Mouse (Mus musculus): ENCODE results near the gene Padi1.

The Padi1 gene

DNA sequence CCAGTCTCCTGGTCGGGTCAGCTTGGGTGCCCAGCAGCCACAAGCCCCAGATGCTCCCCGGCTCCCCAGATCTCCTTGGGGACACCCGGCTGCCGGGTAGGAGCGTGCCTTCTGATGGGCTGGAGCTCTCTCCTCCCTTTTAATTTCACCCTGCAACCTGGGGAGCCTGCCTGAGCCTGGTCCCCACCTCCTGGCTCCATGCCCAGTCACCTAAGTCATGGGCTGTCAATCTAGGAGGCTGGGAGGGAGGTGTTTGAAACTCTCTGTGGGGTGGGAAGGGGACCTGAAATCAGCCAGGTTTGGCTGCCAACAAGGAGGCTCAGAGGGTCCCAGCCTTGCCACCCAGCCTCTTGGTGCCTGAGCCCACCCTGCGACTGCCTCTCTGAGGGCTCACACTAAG lies at the start of gene Padi1:
Padi1 (minus strand) TSS at position 113 of the 400 bp plus-strand sequence.
- DNase-seq (ENCODE audit: low spot score), result no peak

- no peak for DNase-seq (ENCODE audit: low spot score)
Measured at GRCm38 (mm10) chr4:140892163-140892530, 46.6 kb upstream of the Padi1 start.

- no peak for DNase-seq (ENCODE audit: low spot score)
Measured at GRCm38 (mm10) chr4:140891525-140892162, 46.1 kb upstream of the Padi1 start.

GRCm38 (mm10) chr4:140883852-140884251 lies 38.3 kb upstream of the Padi1 start:
- DNase-seq (ENCODE audit: low spot score), result no peak

DNA sequence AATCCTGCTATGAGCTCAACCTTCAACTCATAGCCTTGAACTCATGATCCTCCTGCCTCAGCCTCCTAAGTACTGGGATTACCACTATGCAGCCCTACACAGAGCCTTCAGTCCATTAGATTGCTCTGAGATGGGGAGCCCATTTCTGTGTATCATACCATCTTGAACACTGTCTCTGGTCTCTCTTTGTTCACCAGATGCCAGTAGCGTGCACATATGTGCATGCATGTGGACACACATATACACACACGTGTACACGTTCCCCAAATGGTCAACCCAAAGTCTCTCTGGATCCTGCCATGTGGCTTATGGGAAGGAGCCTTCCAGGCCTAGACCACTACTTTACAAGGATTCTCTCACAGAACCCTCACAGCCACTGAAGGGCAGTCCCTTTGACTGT lies 37.4 kb upstream of the Padi1 start:
- DNase-seq (ENCODE audit: low spot score), result no peak

DNA sequence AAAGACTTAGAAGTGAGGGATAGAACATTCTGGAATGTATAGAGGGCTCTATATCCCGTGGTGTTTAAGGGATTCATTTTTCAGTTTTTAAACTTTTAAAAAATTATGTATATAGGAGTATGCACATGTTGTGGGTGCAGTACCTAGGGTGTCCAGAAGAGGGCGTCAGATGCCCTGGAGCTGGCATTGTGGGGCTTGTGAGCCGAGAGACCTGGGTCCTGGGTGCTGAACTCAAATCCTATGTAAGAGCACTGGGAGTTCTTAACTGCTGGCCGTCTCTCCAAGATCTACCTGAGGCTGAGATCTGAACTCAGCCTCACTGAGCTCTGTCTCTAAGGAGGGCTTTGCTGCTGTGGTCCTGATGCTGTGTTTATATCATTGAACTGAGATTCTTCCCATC lies 36.8 kb upstream of the Padi1 start:
- no peak for DNase-seq (ENCODE audit: low spot score)

DNA sequence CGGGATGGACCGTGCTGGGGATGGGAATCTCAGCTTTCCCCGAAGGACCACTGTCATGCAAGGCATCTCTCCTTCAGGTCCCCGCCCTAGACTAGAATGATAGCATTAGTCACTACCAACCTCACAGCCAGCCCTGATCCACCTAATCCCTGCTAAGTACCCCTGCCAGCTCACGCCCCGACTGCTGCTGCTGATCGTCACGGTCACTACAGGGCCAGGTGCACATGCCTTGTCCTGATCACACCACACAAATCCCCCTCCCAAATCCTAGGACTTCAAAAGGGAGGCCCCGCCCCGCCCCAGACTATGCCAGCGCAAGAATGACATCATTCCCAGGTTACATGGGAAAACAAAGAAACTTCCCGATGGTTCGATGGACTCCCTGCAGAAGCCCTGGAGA lies 36.2 kb upstream of the Padi1 start:
- DNase-seq (ENCODE audit: low spot score), result no peak

- no peak for DNase-seq (ENCODE audit: low spot score)
Measured at GRCm38 (mm10) chr4:140881026-140881670, 35.6 kb upstream of the Padi1 start.

GRCm38 (mm10) chr4:140880207-140880606 lies 34.6 kb upstream of the Padi1 start:
- no peak for DNase-seq (ENCODE audit: low spot score)

DNA sequence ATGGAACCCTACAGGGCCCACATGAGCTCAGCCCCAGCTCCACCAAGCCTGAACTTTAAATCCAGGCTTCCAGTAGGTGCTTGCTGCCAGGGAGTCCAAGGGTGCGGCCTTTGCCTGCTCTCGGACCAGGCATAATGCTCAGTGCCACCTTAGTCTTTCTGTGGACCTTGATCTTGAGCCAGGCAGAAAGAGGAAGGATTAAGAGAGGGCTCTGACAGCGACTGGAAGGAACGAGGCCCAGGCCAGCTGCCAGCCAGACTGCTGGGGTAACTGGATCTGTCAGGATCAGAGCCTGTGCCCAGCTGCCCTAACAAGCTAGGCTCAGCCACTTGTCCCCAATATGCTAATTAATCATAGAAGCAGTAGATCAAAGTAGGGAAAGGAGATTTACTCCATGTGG lies 34.2 kb upstream of the Padi1 start:
- peak; percentile 10 for DNase-seq (ENCODE audit: low spot score)

DNA sequence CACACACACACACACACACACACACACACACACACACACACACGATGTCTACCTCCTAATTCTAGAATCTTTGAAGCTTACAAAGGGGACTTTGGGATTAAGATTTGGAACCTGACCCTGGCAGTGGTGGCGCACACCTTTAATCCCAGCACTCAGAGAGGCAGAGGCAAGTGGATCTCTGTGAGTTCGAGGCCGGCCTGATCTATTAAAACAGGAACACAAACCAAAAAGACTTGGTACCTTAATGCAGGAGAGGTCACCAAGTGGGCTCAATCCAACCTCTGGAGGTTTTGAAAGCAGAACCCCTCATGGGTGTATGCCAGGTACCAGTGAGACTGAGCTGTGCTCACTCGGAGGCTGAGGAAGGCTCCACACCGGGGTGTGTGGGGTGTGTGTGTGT lies 33.5 kb upstream of the Padi1 start:
- no peak for DNase-seq (ENCODE audit: low spot score)

DNA sequence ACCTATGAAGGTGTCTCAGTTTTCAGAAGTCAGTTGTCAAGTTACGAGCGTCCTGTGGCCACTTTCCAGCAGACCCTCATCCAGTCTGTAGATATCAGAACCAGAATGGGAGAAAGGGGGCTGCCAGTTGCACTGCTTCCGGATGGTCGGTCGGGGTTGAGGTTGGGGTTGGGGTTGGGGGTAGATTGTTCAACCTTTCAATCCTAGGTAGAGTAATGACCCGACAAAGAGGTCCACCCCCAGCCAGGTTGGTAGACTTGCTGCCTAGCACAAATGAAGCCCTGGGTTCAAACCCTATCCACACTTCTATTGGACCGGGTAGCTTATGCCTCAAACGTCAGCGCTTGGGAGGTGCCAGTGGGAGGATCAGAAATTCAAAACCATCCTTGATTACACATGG lies 33.1 kb upstream of the Padi1 start:
- no peak for DNase-seq (ENCODE audit: low spot score)

DNA sequence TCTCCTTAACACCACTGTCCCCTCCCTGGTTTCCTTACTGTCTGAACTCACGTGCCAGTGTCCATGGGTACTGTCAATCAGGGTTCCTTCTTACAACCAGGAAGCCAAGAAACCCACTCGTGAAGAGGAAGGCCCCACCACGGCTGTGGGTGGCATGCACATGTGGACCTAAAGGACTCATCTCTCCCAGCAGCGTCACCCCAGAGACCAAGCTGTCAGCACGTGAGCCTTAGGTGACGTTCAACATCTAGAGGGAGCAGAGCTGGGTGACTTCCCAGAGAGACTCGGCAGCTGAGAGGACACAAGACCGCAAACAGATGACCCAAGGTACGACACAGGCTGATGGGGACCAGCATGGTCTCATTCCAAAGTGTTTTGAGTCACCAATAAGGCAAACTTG lies 31.9 kb upstream of the Padi1 start:
- DNase-seq (ENCODE audit: low spot score), result no peak

DNA sequence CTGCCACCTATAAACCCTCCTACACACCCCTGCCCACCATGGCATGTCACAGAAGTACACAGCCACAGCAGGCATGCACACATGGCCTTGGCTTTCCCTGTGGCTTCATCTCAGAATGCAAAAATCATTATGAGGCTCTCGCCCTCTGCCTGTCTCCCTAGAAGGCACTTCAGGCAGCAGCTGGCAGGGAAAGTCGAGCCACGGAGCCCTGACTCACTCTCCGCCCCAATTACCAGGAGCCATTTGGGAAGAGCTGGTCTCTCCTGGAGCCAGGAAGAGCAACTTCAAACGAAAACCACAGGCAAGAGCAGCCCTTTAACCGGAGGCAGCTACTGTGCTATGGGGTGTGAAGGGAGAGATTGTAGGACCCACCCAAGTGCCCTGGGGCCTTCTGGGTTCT lies 31.1 kb upstream of the Padi1 start:
- DNase-seq (ENCODE audit: low spot score), result no peak

DNA sequence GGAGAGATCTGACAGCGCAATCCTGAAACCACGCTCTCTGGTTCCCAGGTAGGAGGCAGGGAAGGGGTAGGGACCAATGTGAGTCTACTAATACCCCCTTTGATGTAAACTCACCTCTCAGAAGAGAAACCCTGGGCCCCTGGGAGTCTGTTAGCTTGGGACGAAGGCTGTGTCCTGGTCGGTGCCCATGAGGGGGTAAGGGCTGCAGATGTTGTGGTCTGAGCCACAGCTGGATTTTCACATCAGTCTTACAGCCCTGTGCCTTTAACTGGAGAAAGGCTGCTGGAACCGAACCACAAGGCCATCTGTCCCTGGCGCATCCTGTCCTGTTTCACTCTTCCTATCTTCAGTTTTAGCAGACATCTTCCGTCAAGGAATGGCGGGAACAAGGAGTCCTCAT lies 30.6 kb upstream of the Padi1 start:
- DNase-seq (ENCODE audit: low spot score), result no peak

- no peak for DNase-seq (ENCODE audit: low spot score)
Measured at GRCm38 (mm10) chr4:140873011-140873410, 27.4 kb upstream of the Padi1 start.

DNA sequence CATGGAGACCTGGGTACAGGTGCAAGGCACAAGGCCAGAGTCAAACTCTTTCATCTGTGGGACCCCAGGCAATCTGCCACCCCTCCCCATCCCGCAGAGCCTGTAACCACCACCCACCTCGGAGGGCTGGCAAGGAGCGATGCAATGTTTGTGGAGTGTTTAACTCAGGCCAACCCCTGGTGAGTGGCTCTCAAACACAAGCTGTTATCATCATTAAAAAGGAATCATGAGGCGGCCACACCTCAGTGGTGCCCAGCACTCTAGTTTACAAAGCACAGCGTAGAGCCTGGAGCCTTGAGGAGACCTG lies 27.1 kb upstream of the Padi1 start:
- no peak for DNase-seq (ENCODE audit: low spot score)

DNA sequence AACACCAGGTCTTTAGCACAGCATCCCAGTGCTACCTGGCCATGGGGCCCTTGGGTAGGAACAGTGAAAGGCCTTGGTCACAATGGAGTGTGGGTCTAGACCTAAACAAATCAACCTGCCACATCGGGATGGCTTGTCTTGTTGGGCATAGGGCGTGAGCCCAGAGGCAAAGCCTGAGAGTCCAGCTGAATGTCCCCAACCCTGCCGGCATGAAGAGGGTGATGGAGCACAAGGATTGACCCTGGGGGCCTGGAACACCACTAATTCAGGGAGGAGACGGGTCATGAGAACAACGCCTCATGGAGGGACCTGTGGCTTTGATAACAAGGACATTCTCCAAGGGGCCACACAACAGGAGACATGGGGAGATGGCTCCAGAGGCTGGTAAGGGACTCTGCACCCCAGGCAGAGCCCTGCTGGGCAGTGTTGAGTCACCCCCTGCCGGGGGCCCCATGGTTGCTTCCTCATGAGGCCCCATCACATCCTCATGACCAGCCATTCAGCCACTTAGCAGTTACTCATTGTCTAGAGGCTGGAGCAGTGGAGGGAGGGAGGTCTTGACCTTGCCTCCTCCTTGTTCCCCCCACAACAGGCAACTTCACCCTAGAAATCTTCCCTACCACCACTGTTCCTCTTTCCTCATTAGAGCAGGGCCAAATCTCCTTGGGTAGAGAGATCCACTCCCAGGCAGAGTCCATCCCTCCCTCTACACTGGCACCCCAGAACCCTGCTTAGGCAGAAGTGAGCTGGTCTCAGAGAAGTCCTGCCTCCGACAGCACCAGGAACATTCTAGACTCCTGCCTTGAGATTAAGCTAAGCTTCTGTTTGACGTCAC lies 26.5 kb upstream of the Padi1 start:
- DNase-seq (ENCODE audit: low spot score), result no peak

- no peak for DNase-seq (ENCODE audit: low spot score)
Measured at GRCm38 (mm10) chr4:140871376-140871775, 25.8 kb upstream of the Padi1 start.

DNA sequence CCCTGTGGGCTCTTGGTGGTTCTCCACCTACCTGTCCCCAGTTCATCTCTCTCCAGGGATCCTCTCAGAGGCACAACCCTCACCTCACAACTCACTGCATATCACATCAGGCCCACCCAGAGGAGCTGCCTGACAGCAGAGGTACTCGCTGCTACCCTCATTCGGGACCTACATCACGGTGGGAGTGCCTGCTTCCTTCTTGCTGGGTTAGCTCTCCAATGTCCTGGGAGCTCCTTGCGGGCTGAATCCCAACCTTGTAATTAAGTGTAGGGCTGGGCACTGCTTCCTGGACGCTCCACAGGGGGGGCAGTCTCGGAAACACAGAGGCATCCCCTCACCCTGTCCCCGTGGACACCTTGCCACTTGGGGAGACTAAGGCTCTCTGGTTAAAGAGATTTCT lies 25.3 kb upstream of the Padi1 start:
- no peak for DNase-seq (ENCODE audit: low spot score)

GRCm38 (mm10) chr4:140869945-140870344 lies 24.4 kb upstream of the Padi1 start:
- DNase-seq (ENCODE audit: low spot score), result no peak

- DNase-seq (ENCODE audit: low spot score), result peak; percentile 28
Measured at GRCm38 (mm10) chr4:140868484-140869190, 23.1 kb upstream of the Padi1 start.
